Mouse (Mus musculus) c-Kit-negative CD71-positive TER-119-positive erythroid progenitor cells, embryonic 14.5 days (primary cell): ENCODE data around the gene Olfr223.
"Not testable (repeated sequence)": the region's sequence is repeated elsewhere in the genome, so short reads cannot be mapped to it uniquely, and the experiment has no call there.

ENCODE experiments used
- DNase-seq: peaks from one replicate; pipeline ENCODE4 v3.0.0-alpha.2; 2013; ENCODE audit warnings: low read depth, low spot score

Olfr223 gene

GRCm38 (mm10) chr11:59593189-59593588 is at the start of gene Olfr223:
TSS of gene Olfr223 (minus strand) at chr11:59593289.
- DNase-seq, result no peak

- no peak for DNase-seq
These were observed 49.3 kb upstream of the Olfr223 start for GRCm38 (mm10) chr11:59642420-59642819.

GRCm38 (mm10) chr11:59641227-59641626 is 48.1 kb upstream of the Olfr223 start:
- DNase-seq, result no peak

- no peak for DNase-seq
These were observed 47.0 kb upstream of the Olfr223 start for GRCm38 (mm10) chr11:59639957-59640643.

- DNase-seq, result no peak
These were observed 43.8 kb upstream of the Olfr223 start for GRCm38 (mm10) chr11:59636695-59637414.

- DNase-seq, result no peak
These were observed 43.0 kb upstream of the Olfr223 start for GRCm38 (mm10) chr11:59635821-59636694.

- no peak for DNase-seq
These were observed 42.2 kb upstream of the Olfr223 start for GRCm38 (mm10) chr11:59635251-59635795.

- no peak for DNase-seq
These were observed 41.0 kb upstream of the Olfr223 start for GRCm38 (mm10) chr11:59634001-59634660.

- DNase-seq, result peak; percentile 33
These were observed 39.9 kb upstream of the Olfr223 start for GRCm38 (mm10) chr11:59633037-59633436.

GRCm38 (mm10) chr11:59631980-59632379 is 38.9 kb upstream of the Olfr223 start:
- DNase-seq, result no peak

- no peak for DNase-seq
These were observed 36.8 kb upstream of the Olfr223 start for GRCm38 (mm10) chr11:59629871-59630270.

- DNase-seq, result no peak
These were observed 35.1 kb upstream of the Olfr223 start for GRCm38 (mm10) chr11:59628177-59628576.

GRCm38 (mm10) chr11:59626192-59626591 is 33.1 kb upstream of the Olfr223 start:
- no peak for DNase-seq

- DNase-seq, result no peak
These were observed 31.0 kb upstream of the Olfr223 start for GRCm38 (mm10) chr11:59624017-59624630.

- no peak for DNase-seq
These were observed 29.1 kb upstream of the Olfr223 start for GRCm38 (mm10) chr11:59622214-59622613.

GRCm38 (mm10) chr11:59616986-59617385 is 23.9 kb upstream of the Olfr223 start:
- not testable (repeated sequence) for DNase-seq

GRCm38 (mm10) chr11:59614120-59614519 is 21.0 kb upstream of the Olfr223 start:
- DNase-seq, result no peak

- no peak for DNase-seq
These were observed 18.6 kb upstream of the Olfr223 start for GRCm38 (mm10) chr11:59611646-59612045.

GRCm38 (mm10) chr11:59602287-59602686 is 9.2 kb upstream of the Olfr223 start:
- no peak for DNase-seq

- no peak for DNase-seq
These were observed 7.8 kb upstream of the Olfr223 start for GRCm38 (mm10) chr11:59600872-59601271.

GRCm38 (mm10) chr11:59599211-59599610 is 6.1 kb upstream of the Olfr223 start:
- DNase-seq, result no peak
